Mouse (Mus musculus) lung, adult 2 months (tissue): ENCODE data around the gene Tmcc3.

Experiments used
- CTCF ChIP-seq: fragments of 200-500 bp; IDR thresholded peaks from 2 replicates; pipeline ENCODE4 v1.5.1; 2011; ENCODE audit warnings: mild to moderate bottlenecking, low read length, control low read depth; ENCODE audit not compliant: insufficient read depth
- POLR2A ChIP-seq: fragments of 200-500 bp; IDR thresholded peaks from 2 replicates; pipeline ENCODE4 v1.6.1; 2011; ENCODE audit warnings: low read depth, mild to moderate bottlenecking, control low read depth, low read length, borderline replicate concordance; ENCODE audit errors: extremely low read depth

DNA sequence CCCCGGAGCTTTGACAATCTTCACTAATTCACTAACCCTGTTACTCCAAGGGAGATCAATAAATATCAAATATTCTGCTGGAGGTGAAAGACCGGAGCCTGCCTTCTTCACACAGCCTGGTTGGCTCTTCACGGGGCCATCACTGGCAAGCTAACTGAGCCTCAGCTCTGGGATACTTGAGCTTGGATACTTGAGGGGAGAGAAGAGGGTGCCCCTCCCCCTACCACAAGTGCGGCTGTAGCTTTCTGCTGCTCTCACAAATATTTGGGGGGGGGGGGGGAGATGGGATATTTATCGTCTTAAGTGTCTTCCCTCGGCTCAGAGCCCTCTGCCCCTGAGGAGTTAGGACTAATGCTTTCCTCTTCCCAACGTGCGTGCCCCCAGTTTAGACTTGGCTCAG lies 313.9 kb downstream of the Tmcc3 start:
- TF ChIP-seq CTCF (no peak), POLR2A (no peak)
